Mouse (Mus musculus): Measurements from ENCODE around the gene Mybphl.

Gene Mybphl

DNA sequence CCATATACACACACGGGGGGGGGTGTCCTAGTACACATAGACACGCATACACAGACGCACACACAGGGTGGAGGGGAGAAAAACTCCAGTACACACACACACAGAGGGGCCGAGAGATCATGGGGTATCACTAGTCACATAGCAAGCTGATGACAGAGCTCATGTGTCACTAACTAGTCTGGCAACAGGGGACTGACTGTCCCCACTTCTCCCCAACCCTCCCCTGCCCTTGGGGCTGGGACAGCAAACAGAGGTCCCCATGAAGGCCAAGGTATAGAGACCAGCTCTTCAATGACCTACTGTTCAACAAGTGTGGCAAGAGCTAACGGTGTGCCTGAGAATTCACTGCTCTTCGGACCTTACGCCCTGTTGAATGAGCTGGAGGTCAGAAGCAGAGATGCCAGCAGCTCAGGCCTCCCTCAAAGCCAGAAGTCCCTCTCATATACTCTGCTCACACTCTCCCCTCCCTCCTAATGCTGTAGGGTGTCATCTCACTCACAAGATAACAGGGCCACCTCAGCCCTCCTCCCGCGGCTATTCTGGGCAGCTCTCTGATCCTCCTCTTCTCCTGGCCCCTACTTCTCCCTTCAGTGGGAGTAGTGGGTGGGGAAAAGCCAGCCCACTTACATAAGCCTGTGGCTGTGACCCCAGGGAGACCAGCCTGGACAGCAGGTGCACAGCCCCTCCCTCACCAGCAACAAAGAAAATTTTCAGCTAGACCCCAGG, at the start of gene Mybphl:
Mybphl (plus strand) TSS at position 642 of the 726 bp plus-strand sequence.
- in situ Hi-C loops (cut with MboI) = no loop called here

DNA sequence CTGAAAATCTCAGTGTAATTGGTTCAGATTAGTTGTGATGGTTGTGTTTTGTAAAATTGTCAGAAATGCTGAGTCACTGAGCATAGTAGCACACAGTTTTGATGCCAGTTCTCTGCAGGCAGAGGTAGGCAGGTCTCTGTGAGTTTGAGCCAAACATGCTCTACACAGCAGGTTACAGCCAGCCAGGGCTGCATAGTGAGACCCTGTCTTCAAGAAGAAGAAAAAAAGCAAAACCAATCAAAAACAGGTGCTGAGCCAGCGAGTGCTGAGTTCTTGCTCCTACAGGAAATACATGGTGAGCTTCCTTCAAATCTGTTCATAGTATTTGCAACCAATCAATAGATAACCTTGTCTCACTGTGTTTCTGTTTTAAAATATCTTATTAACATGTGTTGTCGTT, 46.2 kb upstream of the Mybphl start:
- in situ Hi-C loops (cut with MboI) = no loop called here

DNA sequence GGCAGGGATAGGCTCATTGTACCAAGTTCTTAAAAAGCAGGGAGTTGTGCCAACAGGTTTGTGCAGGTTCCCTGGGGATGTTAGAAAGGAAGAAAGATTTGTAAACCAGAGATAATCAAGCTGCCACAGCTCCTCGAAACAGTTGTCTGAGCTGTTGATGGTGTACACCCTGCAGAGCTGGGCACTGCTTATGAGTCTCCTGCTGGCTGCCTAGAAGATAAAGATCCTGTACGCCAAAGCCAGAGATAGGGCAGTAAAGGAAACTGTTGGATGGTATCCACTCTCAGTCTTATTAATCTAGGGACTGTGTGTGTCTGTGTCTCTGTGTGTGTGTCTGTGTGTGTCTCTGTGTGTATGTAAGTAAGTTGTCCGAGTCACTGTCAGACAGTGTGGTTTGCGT, 43.0 kb upstream of the Mybphl start:
- in situ Hi-C loops (cut with MboI) = no loop called here

DNA sequence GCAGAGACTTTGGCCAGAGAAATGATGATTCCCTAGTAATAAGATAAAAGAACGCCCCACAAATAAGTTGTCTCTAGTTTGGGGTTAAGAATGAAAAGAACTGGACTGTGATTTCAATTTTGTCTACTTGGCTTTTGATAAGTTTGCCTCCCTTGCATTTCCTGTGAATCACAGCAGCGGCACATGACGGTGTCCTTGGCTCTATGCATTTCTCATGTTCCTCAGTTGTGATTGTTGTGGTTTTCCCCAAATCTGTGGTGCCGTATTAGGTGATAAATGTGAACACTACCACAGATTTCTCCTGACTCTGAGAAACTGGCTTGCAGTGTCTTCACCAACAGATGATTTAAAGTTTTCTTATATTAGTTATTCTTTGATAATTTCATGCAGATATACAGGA, 42.6 kb upstream of the Mybphl start:
- in situ Hi-C loops (cut with MboI) = no loop called here

DNA sequence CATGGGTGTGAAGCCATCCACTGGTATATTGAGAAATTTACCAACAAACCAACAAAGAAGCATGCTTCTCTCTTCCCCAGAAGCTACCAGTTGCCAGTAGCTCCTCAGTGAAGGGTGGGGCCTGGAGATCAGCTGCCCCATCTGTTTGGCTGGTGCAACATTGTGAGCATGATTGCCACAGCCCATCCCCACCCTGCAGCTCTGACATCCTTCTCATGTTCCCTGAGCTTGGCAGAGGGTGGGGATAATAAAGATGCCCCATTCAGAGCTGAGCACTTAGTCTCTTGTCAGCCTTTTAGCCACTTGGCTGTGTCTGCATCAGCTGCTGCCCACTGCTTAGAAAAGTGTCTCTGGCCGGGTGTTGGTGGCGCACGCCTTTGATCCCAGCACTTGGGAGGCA, 41.7 kb upstream of the Mybphl start:
- in situ Hi-C loops (cut with MboI) = no loop called here

DNA sequence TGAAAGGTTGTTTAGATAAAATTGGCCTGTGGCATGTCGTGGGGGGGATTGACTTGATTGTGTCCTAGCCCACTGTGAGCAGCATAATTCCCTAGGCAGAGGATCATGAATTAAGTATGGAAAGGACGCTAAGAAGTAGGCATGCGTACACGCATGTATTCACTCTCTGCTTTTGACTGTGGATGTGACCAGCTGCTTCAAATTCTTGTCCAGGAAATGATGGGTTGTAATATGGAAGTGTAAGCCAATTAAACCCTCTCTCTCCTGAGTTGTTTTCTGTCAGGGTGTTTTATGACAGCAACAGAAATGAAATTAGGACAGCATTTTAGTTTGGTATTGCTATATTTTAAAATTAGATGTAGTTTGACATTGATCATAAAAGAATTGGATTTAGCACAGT, 39.9 kb upstream of the Mybphl start:
- in situ Hi-C loops (cut with MboI) = no loop called here

DNA sequence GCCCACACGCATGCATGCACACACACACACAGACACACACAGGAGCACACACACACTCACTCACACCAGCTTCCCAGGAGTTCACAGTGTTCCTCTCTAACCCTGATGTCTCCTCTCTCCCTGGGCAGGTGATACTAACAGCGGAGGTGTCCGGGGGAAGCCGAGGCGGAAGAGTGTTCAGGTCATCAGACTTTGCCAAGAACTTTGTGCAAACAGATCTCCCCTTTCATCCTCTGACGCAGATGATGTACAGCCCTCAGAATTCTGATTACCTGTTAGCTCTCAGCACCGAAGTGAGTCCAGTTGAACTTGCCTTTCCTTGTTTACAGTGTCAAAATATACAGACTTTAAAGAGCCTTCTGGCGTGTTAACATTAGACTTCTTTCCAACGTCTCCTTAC, 39.2 kb upstream of the Mybphl start:
- in situ Hi-C loops (cut with MboI) = no loop called here

DNA sequence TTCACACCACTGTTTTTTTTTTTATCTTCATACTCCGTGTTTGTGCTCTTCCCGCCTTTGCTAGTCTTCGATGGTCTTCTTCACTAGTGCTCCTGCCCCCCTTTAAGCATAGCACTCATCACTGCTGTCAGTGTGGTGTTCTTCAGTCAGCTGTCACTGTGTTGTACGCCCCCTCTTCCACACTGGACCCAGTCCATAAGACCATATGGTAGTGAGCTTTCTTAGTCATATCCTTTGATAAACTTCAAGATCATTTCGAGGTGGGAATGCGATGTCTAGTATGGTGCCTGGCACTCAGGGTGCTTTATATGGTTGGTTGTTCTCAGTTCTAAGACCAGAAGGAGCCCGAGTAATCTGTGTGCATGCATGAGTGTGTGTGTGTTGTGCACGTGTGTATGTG, 37.4 kb upstream of the Mybphl start:
- in situ Hi-C loops (cut with MboI) = no loop called here

DNA sequence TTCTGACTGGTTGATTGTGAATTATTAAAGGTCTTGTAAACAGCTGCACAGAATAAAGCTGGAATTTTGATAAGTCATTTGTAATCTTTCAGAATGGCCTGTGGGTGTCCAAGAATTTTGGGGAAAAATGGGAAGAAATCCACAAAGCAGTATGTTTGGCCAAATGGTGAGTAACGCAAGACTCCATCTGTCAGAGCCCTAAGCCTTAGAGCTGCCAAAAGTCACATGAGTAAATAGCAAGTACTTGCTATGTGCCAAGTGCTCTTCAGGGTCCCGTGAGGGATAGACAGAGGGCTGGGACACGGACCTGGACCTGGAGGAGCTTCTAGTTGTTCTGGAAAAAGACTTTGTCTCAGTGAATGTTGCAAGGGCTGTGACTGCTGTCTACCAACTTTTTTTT, 36.8 kb upstream of the Mybphl start:
- in situ Hi-C loops (cut with MboI) = no loop called here

DNA sequence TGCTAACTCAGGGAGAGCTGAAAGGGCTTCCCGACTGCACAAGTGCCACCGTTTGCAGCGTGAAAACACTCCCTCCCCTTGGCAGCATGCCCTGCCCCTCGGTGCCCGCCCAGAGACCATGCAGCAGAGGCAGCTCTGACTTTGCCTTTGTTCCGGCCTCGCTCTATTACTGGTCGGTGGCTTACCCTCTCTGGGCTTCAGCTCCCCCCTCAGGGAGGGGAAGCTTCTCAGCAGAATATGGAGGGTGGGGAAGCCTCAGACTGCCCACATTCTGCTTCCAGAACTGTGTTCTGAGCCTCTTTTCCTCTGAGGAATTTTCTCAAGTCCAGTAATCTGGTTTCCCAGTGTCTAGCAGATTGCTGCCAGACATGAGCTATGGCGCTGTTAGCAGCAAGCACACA, 36.3 kb upstream of the Mybphl start:
- in situ Hi-C loops (cut with MboI) = no loop called here

DNA sequence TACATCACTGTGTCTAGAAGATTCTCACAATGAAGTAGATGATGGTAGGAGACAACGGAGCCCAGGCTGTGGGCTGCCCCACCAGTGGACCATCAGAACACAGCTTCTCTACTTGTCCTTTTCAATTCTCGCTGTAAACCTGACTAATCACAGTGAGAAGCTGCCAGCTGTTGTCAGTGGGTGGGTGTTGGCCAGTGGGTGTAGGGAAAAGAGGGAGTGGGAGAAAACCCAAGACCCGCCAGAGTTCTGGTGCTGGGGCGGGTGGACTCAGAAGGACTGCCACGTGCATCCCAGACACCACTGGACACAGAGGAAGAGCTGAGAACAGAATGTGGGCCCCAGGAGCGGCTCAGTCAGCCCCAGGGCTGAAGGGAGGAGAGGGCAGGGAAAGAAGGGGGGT, 33.9 kb upstream of the Mybphl start:
- in situ Hi-C loops (cut with MboI) = no loop called here

DNA sequence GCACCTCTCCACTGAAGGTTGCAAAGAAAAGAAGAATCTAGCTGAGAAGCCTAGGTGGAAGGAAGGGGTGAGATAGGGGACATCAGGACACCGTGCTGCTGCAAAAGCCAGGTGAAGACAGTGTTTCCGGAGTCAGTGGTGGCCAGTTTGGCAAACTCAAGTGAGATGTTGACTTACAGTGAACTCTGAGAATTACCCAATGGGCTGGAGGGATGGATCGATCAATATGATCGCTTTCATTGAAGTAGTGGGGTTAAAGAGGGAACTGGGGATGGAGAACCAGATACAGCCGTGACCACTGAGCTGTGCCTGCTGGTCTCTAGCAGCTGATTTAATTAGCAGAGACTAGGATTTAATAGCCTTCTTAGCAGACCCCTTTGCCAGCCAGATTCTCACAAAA, 27.8 kb upstream of the Mybphl start:
- in situ Hi-C loops (cut with MboI) = no loop called here

DNA sequence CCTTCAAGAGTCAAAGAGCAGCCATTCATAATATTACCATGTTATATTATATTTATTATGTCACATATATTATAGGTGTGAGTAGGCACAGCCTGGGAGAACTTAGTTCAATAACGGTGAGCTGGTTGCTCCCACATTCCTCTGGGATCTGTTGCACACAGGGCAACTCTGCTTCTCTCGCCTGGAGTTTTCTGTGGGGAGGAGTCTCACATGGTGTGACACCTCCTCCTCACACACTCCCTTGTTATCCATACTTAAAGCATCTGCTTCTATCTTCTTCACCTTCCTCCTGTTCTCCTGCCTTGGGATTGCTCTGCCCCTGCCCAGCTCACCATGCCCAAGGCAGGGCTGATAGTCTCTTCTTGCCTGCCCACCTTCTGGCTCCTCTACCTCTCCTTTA, 23.7 kb upstream of the Mybphl start:
- in situ Hi-C loops (cut with MboI) = no loop called here

DNA sequence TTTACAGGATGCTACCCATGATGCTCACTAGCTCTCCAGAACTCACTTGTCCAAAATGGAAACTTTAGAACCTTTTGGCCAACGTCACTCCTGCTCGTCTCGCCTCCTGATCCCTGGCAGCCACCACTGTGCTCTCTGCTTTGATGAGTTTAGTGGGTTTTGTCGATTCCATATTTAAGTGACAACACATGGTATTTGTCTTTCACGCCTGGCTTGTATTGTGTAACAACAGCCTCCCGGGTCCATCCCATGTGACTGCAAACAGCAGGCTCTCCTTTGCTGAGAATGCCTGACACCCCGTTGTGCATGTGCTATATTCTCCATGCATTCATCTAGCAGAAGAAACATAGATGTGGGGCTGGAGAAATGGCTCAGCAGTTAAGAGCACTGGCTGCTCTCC, 22.5 kb upstream of the Mybphl start:
- in situ Hi-C loops (cut with MboI) = no loop called here

DNA sequence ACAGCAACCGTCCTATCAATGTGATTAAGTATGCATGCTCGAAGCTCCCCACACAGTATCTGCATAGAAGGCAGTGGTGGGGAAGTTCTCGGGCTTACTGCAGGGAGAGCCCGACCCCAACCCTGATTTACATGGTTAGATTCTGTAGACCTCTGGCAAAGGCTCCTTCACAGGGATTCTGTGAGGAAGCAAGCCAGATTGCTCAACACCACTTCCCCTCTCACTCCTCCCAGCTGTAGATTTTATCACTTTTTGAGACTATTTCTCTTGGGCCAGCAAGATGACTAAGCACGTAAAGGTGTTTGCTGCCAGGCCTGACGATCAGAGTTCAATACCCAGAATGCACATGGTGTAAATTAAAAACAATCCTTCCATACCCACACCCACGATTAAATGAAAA, 18.9 kb upstream of the Mybphl start:
- in situ Hi-C loops (cut with MboI) = no loop called here

DNA sequence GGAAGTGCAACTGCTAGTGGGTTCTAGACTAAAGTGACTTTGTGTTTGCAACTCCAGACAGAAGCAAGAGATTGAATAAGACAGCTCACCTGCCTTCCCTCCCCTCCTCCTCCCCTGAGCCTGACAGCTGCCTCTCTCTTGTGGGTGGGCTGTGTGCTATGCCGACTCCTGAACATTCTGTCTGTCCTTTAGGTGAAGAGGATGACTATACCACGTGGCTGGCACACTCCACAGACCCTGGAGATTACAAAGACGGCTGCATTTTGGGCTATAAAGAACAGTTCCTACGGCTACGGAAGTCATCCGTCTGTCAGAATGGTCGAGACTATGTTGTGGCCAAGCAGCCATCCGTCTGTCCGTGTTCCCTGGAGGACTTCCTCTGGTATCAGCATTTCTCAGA, 16.3 kb upstream of the Mybphl start:
- in situ Hi-C loops (cut with MboI) = no loop called here

DNA sequence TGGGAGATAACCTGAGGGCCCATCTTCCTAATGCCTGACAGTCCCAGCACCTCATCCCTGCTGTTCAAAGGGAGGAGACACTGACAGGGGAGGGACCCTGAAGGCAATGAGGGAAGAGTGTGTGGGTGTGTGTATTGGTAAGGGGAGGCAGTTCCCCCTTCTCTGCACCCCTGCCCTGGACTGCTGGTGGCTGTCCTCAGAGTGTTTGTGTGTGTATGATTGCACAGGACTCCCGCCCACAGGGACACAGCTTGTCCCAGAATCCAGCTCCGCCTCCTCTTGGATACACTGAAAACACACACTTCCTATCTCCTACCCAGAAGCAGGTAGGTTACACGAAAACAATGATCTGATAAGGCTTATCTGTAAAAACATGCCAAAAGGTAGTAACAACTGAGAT, 9.5 kb upstream of the Mybphl start:
- in situ Hi-C loops (cut with MboI) = no loop called here

DNA sequence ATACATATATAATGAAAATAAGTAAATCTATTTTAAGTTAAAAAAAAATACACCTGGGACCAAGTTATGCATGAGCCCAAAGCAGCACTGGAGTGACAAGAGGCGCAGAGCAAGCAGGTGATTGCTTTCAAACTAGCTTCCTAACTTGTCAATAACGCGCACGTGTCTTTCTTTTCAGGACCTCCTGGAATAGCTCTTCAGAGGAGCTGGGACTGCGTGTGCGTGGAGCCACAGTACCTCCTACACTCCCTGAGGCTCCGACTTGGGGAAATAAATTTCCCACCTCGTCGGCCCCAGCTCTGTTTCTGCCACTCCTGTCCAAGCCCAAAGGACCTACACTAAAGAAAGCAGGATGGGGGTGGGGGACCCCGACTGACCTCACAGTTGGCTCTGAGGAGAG, 7.7 kb upstream of the Mybphl start:
- in situ Hi-C loops (cut with MboI) = no loop called here

DNA sequence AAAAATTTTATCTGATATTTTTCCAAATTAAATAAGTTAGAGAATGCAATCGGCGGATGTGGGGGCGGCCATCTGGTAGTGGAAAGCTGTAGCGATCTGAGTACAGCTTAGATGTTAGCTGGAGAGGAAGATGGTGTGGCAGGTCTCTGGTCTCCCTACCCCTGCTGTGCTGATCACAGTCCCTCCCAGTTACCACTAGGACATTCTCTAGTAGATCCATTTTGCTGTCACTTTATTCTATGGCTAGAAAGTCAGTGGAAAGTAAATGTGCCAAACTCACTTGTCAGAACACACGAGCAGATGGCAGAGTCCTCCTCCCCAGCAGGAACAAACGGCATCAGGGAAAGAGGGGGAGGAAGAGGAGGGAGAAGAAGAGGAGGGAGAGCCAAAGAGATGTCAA, 6.3 kb upstream of the Mybphl start:
- in situ Hi-C loops (cut with MboI) = no loop called here

DNA sequence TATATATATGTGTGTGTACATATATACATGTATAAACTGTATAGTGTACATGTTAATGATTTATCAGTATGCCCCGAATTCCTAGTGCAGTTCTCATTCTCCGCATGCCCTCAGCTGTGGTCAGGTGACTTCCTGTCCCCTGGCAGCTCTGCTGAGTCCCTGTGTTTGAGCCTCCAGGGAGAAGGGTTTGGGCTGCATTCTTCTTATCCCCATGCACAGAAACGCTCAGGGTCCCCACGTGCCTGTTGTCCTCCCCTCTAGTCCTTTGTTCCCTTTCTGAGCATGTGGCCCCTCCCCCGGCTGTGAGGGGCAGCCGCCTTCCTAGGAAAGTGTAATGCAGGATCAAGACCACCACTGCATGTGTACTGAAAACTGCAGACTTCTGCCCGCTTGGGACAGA, 3.8 kb upstream of the Mybphl start:
- in situ Hi-C loops (cut with MboI) = no loop called here

DNA sequence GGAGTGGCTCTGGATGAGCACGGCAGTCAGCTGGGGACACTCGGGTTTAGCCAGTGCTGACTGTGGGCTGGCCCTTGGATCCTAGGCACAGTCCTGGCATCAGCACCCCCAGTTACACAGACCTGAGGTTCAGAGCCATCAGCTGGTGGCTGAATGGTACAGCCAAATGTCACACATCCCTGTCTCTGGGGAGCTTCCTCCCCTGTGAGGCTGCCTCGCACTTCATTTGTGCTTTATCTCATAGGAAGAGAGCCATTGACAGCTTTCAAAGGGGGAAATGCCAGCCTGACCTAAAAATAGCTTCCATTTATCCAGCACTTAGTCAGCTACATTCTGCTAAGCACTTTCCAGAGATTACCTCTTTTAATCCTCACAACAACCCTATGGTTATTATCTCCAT, 1.1 kb upstream of the Mybphl start:
- in situ Hi-C loops (cut with MboI) = no loop called here

DNA sequence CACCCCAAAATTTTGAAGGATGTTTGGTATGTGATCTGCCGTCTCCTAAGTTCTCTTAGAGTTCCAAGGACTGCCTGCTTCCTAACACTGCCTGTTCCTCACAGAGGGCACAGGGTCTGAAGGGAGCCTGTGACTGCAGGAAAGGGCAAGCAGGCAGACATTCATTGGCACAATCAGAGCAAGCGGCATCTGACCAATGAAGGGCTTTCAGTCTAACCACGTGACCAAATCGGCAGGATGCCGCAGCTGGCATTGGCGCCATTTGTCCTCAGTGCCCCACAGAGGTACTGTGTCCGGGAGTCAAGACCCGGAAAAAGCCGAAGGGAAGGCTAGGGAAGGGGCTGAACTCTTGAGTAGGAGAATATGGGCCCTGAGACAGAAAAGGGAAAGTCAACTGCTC, 2.5 kb downstream of the Mybphl start:
- in situ Hi-C loops (cut with MboI) = no loop called here

DNA sequence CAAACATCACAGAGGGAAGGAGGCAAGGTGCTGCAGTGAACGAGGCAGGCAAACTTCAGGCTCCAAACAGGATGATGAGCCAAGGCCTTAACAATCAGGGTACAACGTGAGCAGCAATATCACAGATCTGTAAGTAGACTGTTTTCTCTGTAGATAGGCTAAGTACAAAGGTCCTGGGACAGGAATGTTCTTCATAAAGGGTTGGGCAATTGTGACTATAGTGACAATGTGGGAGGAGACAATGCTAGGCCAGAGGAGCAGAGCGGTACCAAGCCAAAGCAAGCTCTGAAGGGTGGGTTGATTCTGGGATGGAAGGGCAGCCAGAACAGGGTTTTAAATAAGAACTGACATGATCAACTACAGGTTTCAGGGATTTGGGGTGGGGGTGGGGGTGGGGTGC, 3.1 kb downstream of the Mybphl start:
- in situ Hi-C loops (cut with MboI) = no loop called here

DNA sequence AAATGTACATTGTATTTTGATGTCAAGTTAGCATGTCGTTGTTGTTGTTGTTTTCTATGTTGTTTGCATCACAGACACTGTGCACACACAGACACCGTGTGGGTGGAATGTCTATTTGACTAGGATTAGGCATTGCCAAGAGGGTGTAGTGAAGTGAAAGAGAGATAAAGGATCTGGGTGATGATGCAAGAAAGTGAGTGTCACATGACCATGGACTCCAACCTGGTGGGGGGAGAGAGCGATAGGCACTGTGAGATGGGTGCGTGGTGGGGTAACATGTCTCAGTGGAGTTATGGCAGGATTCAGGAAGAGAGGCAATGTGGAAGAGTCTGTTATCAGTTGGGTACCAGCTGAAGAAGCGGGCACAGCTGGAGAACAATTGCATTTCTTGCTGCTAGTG, 4.0 kb downstream of the Mybphl start:
- in situ Hi-C loops (cut with MboI) = no loop called here

DNA sequence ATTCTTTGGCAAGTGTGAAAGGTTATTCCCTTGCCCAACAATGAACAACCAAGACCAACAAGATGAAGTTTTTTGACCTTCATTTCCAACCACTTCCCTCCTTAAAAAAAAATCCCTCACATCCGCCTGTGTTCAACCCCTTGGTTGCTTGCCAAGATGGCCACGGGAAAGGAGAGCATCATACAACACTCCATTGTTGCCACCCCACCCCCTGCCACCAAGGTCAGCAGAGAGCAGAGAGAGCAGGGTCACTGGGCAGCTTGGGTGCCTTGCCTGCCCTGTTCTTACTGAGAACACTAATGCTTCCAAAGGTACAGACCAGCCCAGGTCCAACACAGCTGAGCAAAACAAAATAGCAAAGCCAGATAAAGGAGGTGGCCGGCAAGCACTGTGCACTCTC, 7.6 kb downstream of the Mybphl start:
- in situ Hi-C loops (cut with MboI) = no loop called here

Measured in mature B cell (primary cell).